Mouse (Mus musculus): ENCODE data around the gene Spdl1. TPM values are rescaled to one million over a fixed set of nuclear protein-coding genes. Genes with fewer than 3 reads are reported as not detected.

Gene Spdl1
- polyA plus RNA-seq, 1 experiment from 2014 or later, result 4.6 TPM

DNA sequence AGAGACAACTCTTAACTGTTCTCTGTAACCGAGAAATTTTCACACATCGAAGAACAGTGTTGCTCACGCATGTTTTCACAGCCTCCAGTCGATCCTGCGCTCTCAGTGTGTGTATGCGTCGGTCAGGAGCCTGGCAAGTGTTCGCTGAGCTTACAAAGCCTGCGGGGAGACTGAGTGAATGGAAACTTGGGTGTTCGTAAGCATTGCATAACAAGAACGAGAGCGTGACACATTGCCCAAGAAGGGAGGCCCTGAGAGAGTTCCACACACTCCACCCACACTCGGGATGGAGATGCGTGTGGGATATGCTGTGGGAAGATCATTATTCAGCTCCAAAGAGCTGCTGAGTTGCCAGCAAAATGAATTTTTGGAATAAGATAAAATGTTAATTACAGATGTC lies 31.7 kb upstream of the Spdl1 start:
- Histone ChIP-seq H3K36me3 (ENCODE audit: control insufficient read depth, insufficient read depth, low read length) (no peaks in the 10 kb centered on the region), H3K9me3 (ENCODE audit: control insufficient read depth, low read length) (no peaks in the 10 kb centered on the region), H3K27me3 (ENCODE audit: control insufficient read depth, insufficient read depth, low read length) (no peaks in the 10 kb centered on the region), H3K4me3 (replicated peaks; ENCODE audit: low read depth, low read length) (no peak overlapping the region), H3K4me1 (ENCODE audit: control insufficient read depth, insufficient read depth, low read length) (no peaks in the 10 kb centered on the region), H3K27ac (replicated peaks; ENCODE audit: low read depth, low read length) (no peak overlapping the region), H3K9ac (replicated peaks; ENCODE audit: low read length) (no peak overlapping the region), H3K4me2 (ENCODE audit: low read length) (no peak overlapping the region)
- 82% methylated on average over 14 of the region's 14 CpGs for WGBS
- DNase-seq (no peak), ATAC-seq (ENCODE audit: low FRiP score, low TSS enrichment) (no peak)

DNA sequence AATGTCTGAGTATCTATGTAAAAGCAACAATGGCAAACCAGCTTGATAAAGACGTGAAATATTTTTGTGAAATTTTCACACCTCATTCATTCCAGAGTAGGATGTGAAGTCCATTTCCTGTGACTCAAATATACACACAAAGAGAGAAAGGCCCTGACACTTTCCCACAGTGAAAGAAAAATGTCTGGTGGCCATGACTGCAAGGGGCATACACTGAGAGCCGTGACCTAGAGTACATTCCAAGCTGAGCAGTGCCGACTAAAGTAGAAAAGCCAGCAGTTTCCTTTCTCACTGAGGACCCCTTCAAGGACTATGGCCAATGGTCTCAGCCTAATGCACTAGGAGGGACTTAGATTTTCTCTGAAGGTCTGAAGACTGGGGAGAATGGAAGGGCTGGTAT lies 23.2 kb upstream of the Spdl1 start:
- ATAC-seq (ENCODE audit: low FRiP score, low TSS enrichment) (no peak), DNase-seq (no peak)
- Histone ChIP-seq H3K9ac (replicated peaks; ENCODE audit: low read length) (no peak overlapping the region), H3K4me2 (ENCODE audit: low read length) (no peak overlapping the region), H3K36me3 (ENCODE audit: control insufficient read depth, insufficient read depth, low read length) (no peaks in the 10 kb centered on the region), H3K27me3 (ENCODE audit: control insufficient read depth, insufficient read depth, low read length) (no peaks in the 10 kb centered on the region), H3K4me1 (ENCODE audit: control insufficient read depth, insufficient read depth, low read length) (no peaks in the 10 kb centered on the region), H3K4me3 (replicated peaks; ENCODE audit: low read depth, low read length) (no peak overlapping the region), H3K9me3 (ENCODE audit: control insufficient read depth, low read length) (no peaks in the 10 kb centered on the region), H3K27ac (replicated peaks; ENCODE audit: low read depth, low read length) (no peak overlapping the region)
- 71% methylated on average over 3 of the region's 3 CpGs for WGBS

DNA sequence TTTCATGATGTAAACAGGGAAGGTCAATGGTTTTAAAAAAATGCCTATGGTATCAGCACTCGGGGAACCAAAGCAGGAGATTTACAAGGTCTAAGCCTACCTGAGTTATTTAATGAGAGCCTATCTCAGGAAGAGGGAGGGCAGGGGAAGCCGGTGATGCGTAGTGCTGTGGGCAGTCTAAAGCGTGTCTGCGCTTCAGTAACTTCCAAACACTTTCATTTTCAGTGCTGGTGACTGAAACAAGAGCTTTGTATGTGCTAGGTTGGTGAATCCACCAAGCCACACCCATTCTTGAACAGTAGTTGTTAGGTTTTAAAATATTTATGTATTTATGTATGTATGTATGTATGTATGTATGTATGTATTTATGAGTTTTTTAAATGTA lies 12.8 kb upstream of the Spdl1 start:
- no peaks in the 10 kb centered on the region for H3K27me3 ChIP-seq (ENCODE audit: control insufficient read depth, insufficient read depth, low read length)
- no peaks in the 10 kb centered on the region for H3K9me3 ChIP-seq (ENCODE audit: control insufficient read depth, low read length)
- no peak overlapping the region for H3K9ac ChIP-seq (replicated peaks; ENCODE audit: low read length)
- no peak overlapping the region for H3K27ac ChIP-seq (replicated peaks; ENCODE audit: low read depth, low read length)
- H3K4me3 ChIP-seq (replicated peaks; ENCODE audit: low read depth, low read length), result no peak overlapping the region
- H3K4me2 ChIP-seq (ENCODE audit: low read length), result no peak overlapping the region
- 76% methylated on average over 5 of the region's 5 CpGs for WGBS
- no peaks in the 10 kb centered on the region for H3K4me1 ChIP-seq (ENCODE audit: control insufficient read depth, insufficient read depth, low read length)
- no peak for ATAC-seq (ENCODE audit: low FRiP score, low TSS enrichment)
- no peak for DNase-seq
- no peaks in the 10 kb centered on the region for H3K36me3 ChIP-seq (ENCODE audit: control insufficient read depth, insufficient read depth, low read length)

DNA sequence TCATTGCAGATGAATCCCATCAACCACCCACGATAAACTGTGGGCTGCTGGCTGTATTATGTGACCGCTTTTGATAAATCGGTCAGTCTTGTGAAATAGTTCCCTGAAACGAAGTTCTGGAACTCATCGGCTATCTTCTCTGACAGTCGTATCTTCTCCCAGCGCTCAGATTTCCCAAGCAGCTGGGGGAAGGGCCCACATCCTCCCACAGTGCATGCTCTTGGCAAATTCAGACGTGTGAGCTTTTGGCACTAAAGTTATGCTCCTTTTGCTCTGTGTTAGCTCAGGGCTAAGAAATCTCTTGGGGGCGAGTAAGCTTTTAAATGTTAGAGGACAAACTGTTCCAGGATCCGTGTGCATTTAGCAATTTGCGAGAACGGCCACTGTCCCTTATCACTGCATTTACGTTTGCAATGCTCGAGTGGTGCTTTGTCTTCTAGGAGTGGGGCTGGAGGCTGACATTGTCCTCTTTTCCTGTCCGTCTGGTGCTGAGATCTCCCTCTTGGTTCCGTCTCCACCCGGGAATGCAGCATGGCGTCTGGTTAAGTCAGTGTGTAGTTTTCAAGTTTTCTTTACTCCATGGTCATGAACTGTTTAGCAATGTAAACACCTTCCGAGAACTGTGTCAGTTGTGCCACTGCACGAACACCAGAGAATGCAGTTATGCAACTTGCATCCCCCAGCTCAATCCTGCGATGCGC lies 12.3 kb upstream of the Spdl1 start:
- H3K36me3 ChIP-seq (ENCODE audit: control insufficient read depth, insufficient read depth, low read length), result no peaks in the 10 kb centered on the region
- no peaks in the 10 kb centered on the region for H3K4me1 ChIP-seq (ENCODE audit: control insufficient read depth, insufficient read depth, low read length)
- no peaks in the 10 kb centered on the region for H3K27me3 ChIP-seq (ENCODE audit: control insufficient read depth, insufficient read depth, low read length)
- ATAC-seq (ENCODE audit: low FRiP score, low TSS enrichment) (no peak), DNase-seq (no peak)
- no peaks in the 10 kb centered on the region for H3K9me3 ChIP-seq (ENCODE audit: control insufficient read depth, low read length)
- 75% methylated on average over 22 of the region's 22 CpGs for WGBS
- no peak overlapping the region for H3K9ac ChIP-seq (replicated peaks; ENCODE audit: low read length)
- H3K4me3 ChIP-seq (replicated peaks; ENCODE audit: low read depth, low read length), result no peak overlapping the region
- no peak overlapping the region for H3K4me2 ChIP-seq (ENCODE audit: low read length)
- no peak overlapping the region for H3K27ac ChIP-seq (replicated peaks; ENCODE audit: low read depth, low read length)

DNA sequence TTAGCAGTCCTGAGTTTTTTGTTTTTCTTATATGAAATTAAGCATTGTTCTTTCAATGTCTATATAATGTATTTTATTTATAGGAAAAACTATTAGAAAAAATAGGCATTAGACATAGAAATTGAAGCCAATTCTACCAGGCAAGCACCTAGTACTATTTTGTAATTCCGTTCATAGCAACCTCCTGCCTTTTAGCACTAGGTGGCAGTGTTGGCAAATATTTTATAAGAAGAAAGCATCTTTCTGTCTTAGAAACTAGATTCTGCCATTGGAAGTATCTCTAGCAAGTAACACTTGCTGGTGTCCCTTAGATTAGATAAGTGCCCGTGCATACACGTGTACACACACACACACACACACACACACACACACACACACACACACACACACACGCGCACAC lies 10.1 kb upstream of the Spdl1 start:
- ATAC-seq (ENCODE audit: low FRiP score, low TSS enrichment) (no peak), DNase-seq (peak; percentile 92)
- H3K9ac ChIP-seq (replicated peaks; ENCODE audit: low read length), result no peak overlapping the region
- H3K27ac ChIP-seq (replicated peaks; ENCODE audit: low read depth, low read length), result no peak overlapping the region
- no peak overlapping the region for H3K4me3 ChIP-seq (replicated peaks; ENCODE audit: low read depth, low read length)
- WGBS, result 36% methylated on average over 5 of the region's 5 CpGs
- no peaks in the 10 kb centered on the region for H3K4me1 ChIP-seq (ENCODE audit: control insufficient read depth, insufficient read depth, low read length)
- no peaks in the 10 kb centered on the region for H3K9me3 ChIP-seq (ENCODE audit: control insufficient read depth, low read length)
- H3K27me3 ChIP-seq (ENCODE audit: control insufficient read depth, insufficient read depth, low read length), result no peaks in the 10 kb centered on the region
- no peaks in the 10 kb centered on the region for H3K36me3 ChIP-seq (ENCODE audit: control insufficient read depth, insufficient read depth, low read length)
- no peak overlapping the region for H3K4me2 ChIP-seq (ENCODE audit: low read length)

DNA sequence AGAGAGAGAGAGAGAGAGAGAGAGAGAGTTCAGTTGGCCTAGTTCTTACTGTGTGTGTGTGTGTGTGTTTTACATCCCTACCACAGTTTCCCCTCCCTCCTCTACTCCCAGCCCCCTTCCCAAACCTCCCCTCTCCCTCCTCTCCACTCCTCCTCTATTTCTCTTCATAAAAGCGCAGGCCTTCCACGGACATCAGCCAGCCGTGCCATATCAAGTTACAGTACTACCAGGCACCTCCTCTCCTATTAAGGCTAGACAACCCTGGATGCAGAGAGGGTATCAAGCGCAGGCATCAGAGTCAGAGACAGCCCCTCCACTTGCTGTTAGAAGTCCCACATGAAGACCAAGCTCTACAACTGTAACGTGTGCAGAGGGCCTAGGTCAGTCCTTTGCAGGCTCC lies 6.8 kb upstream of the Spdl1 start:
- Histone ChIP-seq H3K36me3 (ENCODE audit: control insufficient read depth, insufficient read depth, low read length) (no peaks in the 10 kb centered on the region), H3K4me2 (ENCODE audit: low read length) (no peak overlapping the region), H3K27ac (replicated peaks; ENCODE audit: low read depth, low read length) (no peak overlapping the region), H3K9ac (replicated peaks; ENCODE audit: low read length) (no peak overlapping the region), H3K4me3 (replicated peaks; ENCODE audit: low read depth, low read length) (no peak overlapping the region), H3K27me3 (ENCODE audit: control insufficient read depth, insufficient read depth, low read length) (no peaks in the 10 kb centered on the region), H3K4me1 (ENCODE audit: control insufficient read depth, insufficient read depth, low read length) (no peaks in the 10 kb centered on the region), H3K9me3 (ENCODE audit: control insufficient read depth, low read length) (no peaks in the 10 kb centered on the region)
- DNase-seq, result no peak
- 57% methylated on average over 5 of the region's 5 CpGs for WGBS
- no peak for ATAC-seq (ENCODE audit: low FRiP score, low TSS enrichment)

DNA sequence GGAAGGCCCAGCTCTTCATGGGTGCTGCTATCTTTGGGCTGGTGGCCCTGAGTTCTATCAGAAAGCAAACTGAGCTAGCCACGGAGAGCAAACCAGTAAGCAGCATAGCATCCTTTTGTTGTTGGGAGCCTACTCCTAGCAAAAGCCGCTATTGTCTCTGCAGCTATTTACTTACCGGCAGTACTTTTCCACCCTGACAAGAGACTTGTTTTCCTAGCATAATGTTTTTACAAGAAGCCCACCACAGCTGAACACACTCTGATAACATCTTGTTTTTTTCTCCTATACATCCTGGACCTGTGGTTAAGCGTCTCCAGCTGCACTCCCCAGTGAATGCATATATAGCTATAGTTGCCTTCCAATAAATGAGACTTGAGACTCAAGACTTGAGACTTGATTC lies 5.6 kb upstream of the Spdl1 start:
- Histone ChIP-seq H3K9me3 (ENCODE audit: control insufficient read depth, low read length) (no peaks in the 10 kb centered on the region), H3K4me2 (ENCODE audit: low read length) (no peak overlapping the region), H3K4me3 (replicated peaks; ENCODE audit: low read depth, low read length) (no peak overlapping the region), H3K27ac (replicated peaks; ENCODE audit: low read depth, low read length) (no peak overlapping the region), H3K9ac (replicated peaks; ENCODE audit: low read length) (no peak overlapping the region), H3K36me3 (ENCODE audit: control insufficient read depth, insufficient read depth, low read length) (no peaks in the 10 kb centered on the region), H3K4me1 (ENCODE audit: control insufficient read depth, insufficient read depth, low read length) (0 out of 2 replicates have a peak, but pooled peaks cover 4% of the 10 kb centered on the region), H3K27me3 (ENCODE audit: control insufficient read depth, insufficient read depth, low read length) (no peaks in the 10 kb centered on the region)
- ATAC-seq (ENCODE audit: low FRiP score, low TSS enrichment) (no peak), DNase-seq (no peak)
- WGBS, result 62% methylated on average over 4 of the region's 4 CpGs

DNA sequence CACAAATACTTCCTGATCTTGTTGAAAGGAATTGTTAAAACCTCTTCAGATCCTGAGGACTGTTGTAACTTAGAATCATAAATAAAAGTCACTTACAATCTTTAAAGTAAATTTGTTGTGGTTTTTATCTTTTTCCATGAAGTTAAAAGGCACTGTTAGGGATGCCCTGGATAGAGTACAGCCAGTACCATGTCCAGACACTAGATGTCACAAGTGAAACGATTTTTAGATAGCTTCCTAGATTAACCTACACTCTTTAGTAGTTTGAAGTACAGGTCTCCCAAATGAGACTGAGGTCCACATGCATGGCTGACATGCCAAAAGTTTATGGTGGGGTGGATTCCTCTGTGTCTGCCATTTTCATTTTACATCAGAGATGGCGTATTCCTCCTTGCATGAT lies 2.8 kb upstream of the Spdl1 start:
- H3K4me1 ChIP-seq (ENCODE audit: control insufficient read depth, insufficient read depth, low read length), result 0 out of 2 replicates have a peak, but pooled peaks cover 11% of the 10 kb centered on the region
- 57% methylated on average over 2 of the region's 2 CpGs for WGBS
- no peak for ATAC-seq (ENCODE audit: low FRiP score, low TSS enrichment)

DNA sequence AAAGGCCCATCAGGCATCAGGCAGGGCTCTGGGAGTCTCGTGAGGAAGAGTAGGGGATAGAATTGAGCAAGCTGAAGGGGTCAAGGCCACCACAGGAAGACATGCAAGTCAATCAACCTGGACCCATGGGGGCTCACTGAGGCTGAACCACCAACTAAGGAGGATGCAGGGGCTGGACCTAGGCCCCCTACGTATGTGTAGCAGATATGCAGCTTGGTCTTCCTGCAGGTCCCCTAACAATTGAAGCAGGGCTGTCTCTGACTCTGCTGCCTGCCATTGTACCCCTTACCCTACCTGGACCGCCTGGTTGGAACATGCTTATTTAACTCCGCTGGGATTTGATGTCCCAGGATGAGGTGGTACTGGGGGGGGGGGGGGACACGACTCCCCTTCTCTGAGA lies 763 bp downstream of the Spdl1 start:
- peak overlapping the region; percentile 91 for H3K4me2 ChIP-seq (ENCODE audit: low read length)
- H3K4me1 ChIP-seq (ENCODE audit: control insufficient read depth, insufficient read depth, low read length), result 0 out of 2 replicates have a peak, but pooled peaks cover 11% of the 10 kb centered on the region
- H3K4me3 ChIP-seq (replicated peaks; ENCODE audit: low read depth, low read length), result peak overlapping the region; percentile 68
- peak overlapping the region; percentile 51 for H3K9ac ChIP-seq (replicated peaks; ENCODE audit: low read length)
- ATAC-seq (ENCODE audit: low FRiP score, low TSS enrichment), result no peak; the same call in 1 of the 2 replicates
- H3K36me3 ChIP-seq (ENCODE audit: control insufficient read depth, insufficient read depth, low read length), result peaks cover 9% of the 10 kb centered on the region; the same call in 1 of the 2 replicates
- H3K9me3 ChIP-seq (ENCODE audit: control insufficient read depth, low read length), result no peaks in the 10 kb centered on the region
- no peaks in the 10 kb centered on the region for H3K27me3 ChIP-seq (ENCODE audit: control insufficient read depth, insufficient read depth, low read length)
- no peak for DNase-seq
- no peak overlapping the region for H3K27ac ChIP-seq (replicated peaks; ENCODE audit: low read depth, low read length)
- WGBS, result 8% methylated on average over 4 of the region's 5 CpGs

More for the DNA sequence above, 2.8 kb upstream of the Spdl1 start:
- Histone ChIP-seq H3K4me2 (ENCODE audit: low read length) (no peak overlapping the region), H3K27me3 (ENCODE audit: control insufficient read depth, insufficient read depth, low read length) (no peaks in the 10 kb centered on the region), H3K27ac (replicated peaks; ENCODE audit: low read depth, low read length) (no peak overlapping the region), H3K4me3 (replicated peaks; ENCODE audit: low read depth, low read length) (no peak overlapping the region), H3K9me3 (ENCODE audit: control insufficient read depth, low read length) (no peaks in the 10 kb centered on the region), H3K36me3 (ENCODE audit: control insufficient read depth, insufficient read depth, low read length) (no peaks in the 10 kb centered on the region), H3K9ac (replicated peaks; ENCODE audit: low read length) (no peak overlapping the region)
- DNase-seq, result peak; percentile 25

Measured in midbrain, embryonic 14.5 days (tissue).